In the genomic region with DNA sequence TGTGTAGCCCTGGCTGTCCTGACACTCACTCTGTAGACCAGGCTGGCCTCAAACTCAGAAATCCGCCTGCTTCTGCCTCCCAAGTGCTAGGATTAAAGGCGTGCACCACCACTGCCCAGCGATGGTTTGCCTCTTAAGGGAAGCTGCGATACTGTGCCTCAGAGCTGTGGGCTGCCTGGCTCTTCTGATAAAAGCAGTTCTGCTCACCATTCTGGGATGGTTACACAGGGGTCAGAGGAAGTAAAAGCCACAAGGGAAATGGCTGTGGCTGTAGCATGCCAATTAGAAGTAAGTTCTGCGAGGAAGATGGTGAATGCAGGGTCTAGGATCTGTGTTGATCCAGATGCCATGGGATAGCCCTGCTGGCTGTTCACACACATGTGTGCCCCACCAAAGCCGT, we compare ENCODE assay signal across 27 mouse cellular contexts. TPM values are rescaled to one million over a fixed set of nuclear protein-coding genes. Genes with fewer than 3 reads are reported as not detected.
DNase-seq lines count a peak whose midpoint lies in the region; ATAC-seq lines count a peak whose summit lies in the region.
"Had no signal": no experiment of that assay in that cellular context is flagged by ENCODE, and none has a peak within 500 bp of the region (broad histone marks: within the 10 kb centered on the region; RNA-seq: fewer than 3 reads in every experiment).

No protein-coding gene starts in this region.

- ATAC-seq in liver, embryonic 16.5 days (ENCODE audit: low read depth), result peak; percentile 67
- ATAC-seq in monocyte, adult 5-6 weeks (replicated peaks; ENCODE audit: insufficient number of reproducible peaks, low FRiP score, low TSS enrichment, poor library complexity, severe bottlenecking), result peak; percentile 60
- ATAC-seq: forebrain, embryonic 15.5 days; lung, postnatal 0 days; midbrain, embryonic 15.5 days; Patski had no signal

- H3K9me3 ChIP-seq in liver, embryonic 16.5 days (replicated peaks; ENCODE audit: control insufficient read depth, low read length), result no peaks in the 10 kb centered on the region
- H3K9me3 ChIP-seq: forebrain, embryonic 15.5 days; heart, embryonic 12.5 days; hindbrain, embryonic 13.5 days; limb, embryonic 10.5 days; midbrain, embryonic 15.5 days had no signal

- no peak overlapping the region for H3K9ac ChIP-seq in liver, embryonic 16.5 days (ENCODE audit: low read depth, low read length)
- H3K9ac ChIP-seq: forebrain, embryonic 15.5 days; heart, embryonic 12.5 days; hindbrain, embryonic 13.5 days; midbrain, embryonic 15.5 days had no signal

- no peak overlapping the region for H3K27ac ChIP-seq in liver, embryonic 16.5 days (ENCODE audit: low read length)
- H3K27ac ChIP-seq: forebrain, embryonic 15.5 days; hindbrain, embryonic 13.5 days; limb, embryonic 10.5 days; macrophage; midbrain, embryonic 15.5 days had no signal

- DNase-seq in MEL-GATA-1-ER (ENCODE audit: extremely low read depth, low read depth) (peak; percentile 85), liver (peak; percentile 58)
- no peak for DNase-seq in cerebellum, postnatal 14 days
- no peak for DNase-seq in thymus, postnatal 10 days (ENCODE audit: low spot score in 2 of 2)
- DNase-seq in right cerebral cortex, postnatal 10 days (ENCODE audit: low spot score in 2 of 2), result no peak
- DNase-seq: cerebellum, adult 11-12 months; cerebellum, postnatal 10 days; heart, adult 11 months; heart, postnatal 10 days; kidney, adult 2 months; kidney, postnatal 10 days; right cerebral cortex, adult 18-20 months; thymus, adult 2 months had no signal

- H3K4me3 ChIP-seq in liver, embryonic 16.5 days (ENCODE audit: low read depth, low read length), result no peak overlapping the region
- H3K4me3 ChIP-seq: forebrain, embryonic 15.5 days; heart, embryonic 12.5 days; hindbrain, embryonic 13.5 days; limb, embryonic 10.5 days; midbrain, embryonic 15.5 days; myocyte had no signal

- whole genome bisulfite sequencing in liver, embryonic 16.5 days (ENCODE audit: insufficient replicate concordance), result 8% methylated on average over 6 of the region's 6 CpGs

- H3K4me1 ChIP-seq in liver, embryonic 16.5 days (ENCODE audit: control insufficient read depth, low read depth, low read length), result peaks cover 30% of the 10 kb centered on the region
- H3K4me1 ChIP-seq: heart, embryonic 12.5 days had no signal

- H3K36me3 ChIP-seq in liver, embryonic 16.5 days (ENCODE audit: control insufficient read depth, insufficient read depth), result no peaks in the 10 kb centered on the region
- H3K36me3 ChIP-seq: forebrain, embryonic 15.5 days; heart, embryonic 12.5 days; hindbrain, embryonic 13.5 days; limb, embryonic 10.5 days; midbrain, embryonic 15.5 days had no signal

- H3K27me3 ChIP-seq in liver, embryonic 16.5 days (ENCODE audit: control insufficient read depth, insufficient read depth, low read depth, low read length), result peaks cover 27% of the 10 kb centered on the region
- H3K27me3 ChIP-seq: forebrain, embryonic 15.5 days; hindbrain, embryonic 13.5 days; midbrain, embryonic 15.5 days had no signal

- H3K4me2 ChIP-seq in liver, embryonic 16.5 days (ENCODE audit: low read depth, low read length), result peak overlapping the region; percentile 12; the same call in 1 of the 2 replicates
- H3K4me2 ChIP-seq: forebrain, embryonic 15.5 days; heart, embryonic 12.5 days; hindbrain, embryonic 13.5 days; midbrain, embryonic 15.5 days had no signal

RNA-seq across cellular contexts. Expression of a gene that starts 19.9 kb away (rescaled TPM):
- not detected in 2 replicates for polyA plus RNA-seq in liver, embryonic 16.5 days (2015; fragmentation: Nextera tagmentation; extraction: Ambion mirVana)
- 0.53 TPM in 1 of 3 replicates, not detected in the others for total RNA-seq in monocyte, adult 5-6 weeks (2017)
- total RNA-seq: adrenal gland, adult 18-20 months; gastrocnemius, adult 8-10 months; heart, postnatal 10 days; liver, adult 2 months had no signal
- polyA plus RNA-seq: kidney, adult 2 months; liver, adult 2 months; macrophage; thymus, adult 2 months had no signal

Comparison
In these comparisons a context has a peak if more than half of its experiments do, and no peak if none do; other contexts are left out.
1. DNase-seq: peak in MEL-GATA-1-ER (single experiment) and liver (single experiment); none in cerebellum, postnatal 14 days (0 of 2), thymus, postnatal 10 days (0 of 2) and right cerebral cortex, postnatal 10 days (0 of 2).